Mouse (Mus musculus) MEL (cell line): Measurements from ENCODE around the gene Nop16. TPM values are rescaled to one million over a fixed set of nuclear protein-coding genes. Genes with fewer than 3 reads are reported as not detected.

Source experiments
- DNase-seq: peaks from one replicate; pipeline ENCODE4 v3.0.0; 2011; ENCODE audit warnings: low read depth, low spot score
- H3K27ac ChIP-seq: 2 replicates; pipeline ENCODE4 v1.5.1; 2012; ENCODE audit warnings: low read depth, mild to moderate bottlenecking, control low read depth, low read length, moderate library complexity; ENCODE audit not compliant: control insufficient read depth
- H3K27me3 ChIP-seq, 2 experiments: fragments of 150-350 bp in 1 of 2; sonication (generic) in 1 of 2; 2 replicates each; pipeline ENCODE4 v1.6.1; 2012; ENCODE audit warnings: low read length in 2 of 2, mild to moderate bottlenecking in 2 of 2, improper control_type of control experiment in 1 of 2, moderate library complexity in 1 of 2; ENCODE audit not compliant: insufficient read depth in 2 of 2, control insufficient read depth in 1 of 2
- H3K36me3 ChIP-seq, 2 experiments: 2 replicates each; pipeline ENCODE4 v1.6.1; 2012 to 2014; ENCODE audit warnings: low read length in 2 of 2, improper control_type of control experiment in 1 of 2, inconsistent platforms in 1 of 2, mild to moderate bottlenecking in 1 of 2; ENCODE audit not compliant: insufficient read depth in 2 of 2, control insufficient read depth in 1 of 2
- H3K4me1 ChIP-seq, 2 experiments: fragments of 150-350 bp in 1 of 2; sonication (generic) in 1 of 2; 2 replicates each; pipeline ENCODE4 v1.6.1; 2012; ENCODE audit warnings: low read length in 2 of 2, improper control_type of control experiment in 1 of 2, mild to moderate bottlenecking in 1 of 2; ENCODE audit not compliant: insufficient read depth in 2 of 2, control insufficient read depth in 1 of 2
- H3K4me3 ChIP-seq, 2 experiments: fragments of 150-350 bp in 1 of 2; sonication (generic) in 1 of 2; 2 replicates each; pipeline ENCODE4 v1.5.1; 2012; ENCODE audit warnings: low read depth in 2 of 2, low read length in 2 of 2, mild to moderate bottlenecking in 2 of 2, moderate library complexity in 2 of 2, control low read depth in 1 of 2, improper control_type of control experiment in 1 of 2; ENCODE audit not compliant: control insufficient read depth in 1 of 2, insufficient read depth in 1 of 2
- H3K79me2 ChIP-seq: 2 replicates; pipeline ENCODE4 v1.6.1; 2012; ENCODE audit warnings: mild to moderate bottlenecking, low read length, moderate library complexity; ENCODE audit not compliant: control insufficient read depth, poor library complexity, insufficient read depth
- H3K9ac ChIP-seq: 2 replicates; pipeline ENCODE4 v1.6.1; 2012; ENCODE audit warnings: low read depth, mild to moderate bottlenecking, control low read depth, low read length, moderate library complexity; ENCODE audit not compliant: control insufficient read depth, poor library complexity, severe bottlenecking
- H3K9me3 ChIP-seq: fragments of 150-350 bp; sonication (generic); replicated peaks from 2 replicates; pipeline ENCODE4 v1.6.1; 2012; ENCODE audit warnings: mild to moderate bottlenecking, low read length, improper control_type of control experiment, moderate library complexity; ENCODE audit not compliant: insufficient read depth
- CTCF ChIP-seq, 3 experiments: IDR thresholded peaks in 2 of 3; conservative IDR thresholded peaks in 1 of 3; 2 replicates each; pipeline ENCODE4 v1.5.1; 2011 to 2012; ENCODE audit warnings: low read length in 3 of 3, low read depth in 2 of 3, mild to moderate bottlenecking in 2 of 3, improper control_type of control experiment in 1 of 3, inconsistent platforms in 1 of 3, mixed read lengths in 1 of 3, moderate library complexity in 1 of 3; ENCODE audit not compliant: control insufficient read depth in 1 of 3, insufficient read depth in 1 of 3, poor library complexity in 1 of 3, severe bottlenecking in 1 of 3
- E2F4 ChIP-seq: IDR thresholded peaks from 2 replicates; pipeline ENCODE4 v1.6.1; 2011; ENCODE audit warnings: low read depth, low read length, improper control_type of control experiment, borderline replicate concordance
- EP300 ChIP-seq, 2 experiments: IDR thresholded peaks; 2 replicates each; pipeline ENCODE4 v1.6.1; 2011; ENCODE audit warnings: improper control_type of control experiment in 2 of 2, low read length in 2 of 2, low read depth in 1 of 2, mild to moderate bottlenecking in 1 of 2
- GATA1 ChIP-seq: IDR thresholded peaks from 2 replicates; pipeline ENCODE4 v1.6.1; 2011; ENCODE audit warnings: low read depth, low read length, improper control_type of control experiment
- KAT2A ChIP-seq: conservative IDR thresholded peaks from 2 replicates; pipeline ENCODE4 v1.6.1; 2012; ENCODE audit warnings: low read depth, low read length, improper control_type of control experiment, inconsistent platforms
- MAZ ChIP-seq: IDR thresholded peaks from 2 replicates; pipeline ENCODE4 v1.6.1; 2012; ENCODE audit warnings: low read depth, mild to moderate bottlenecking, inconsistent platforms, low read length, improper control_type of control experiment
- MEF2A ChIP-seq: IDR thresholded peaks from 2 replicates; pipeline ENCODE4 v1.6.1; 2014; ENCODE audit warnings: low read depth, mild to moderate bottlenecking, inconsistent platforms, low read length, improper control_type of control experiment; ENCODE audit not compliant: poor library complexity, insufficient replicate concordance, severe bottlenecking; ENCODE audit errors: extremely low read depth
- MYB ChIP-seq: IDR thresholded peaks from 2 replicates; pipeline ENCODE4 v1.6.1; 2011; ENCODE audit warnings: mild to moderate bottlenecking, low read depth, low read length, improper control_type of control experiment
- MYC ChIP-seq: IDR thresholded peaks from 2 replicates; pipeline ENCODE4 v1.6.1; 2011; ENCODE audit warnings: low read depth, mild to moderate bottlenecking, low read length, improper control_type of control experiment, moderate library complexity
- POLR2A ChIP-seq, 2 experiments: IDR thresholded peaks; 2 replicates each; pipeline ENCODE4 v1.6.1; 2011 to 2012; ENCODE audit warnings: low read length in 2 of 2, mild to moderate bottlenecking in 2 of 2, control low read depth in 1 of 2, improper control_type of control experiment in 1 of 2, low read depth in 1 of 2, moderate library complexity in 1 of 2; ENCODE audit not compliant: control insufficient read depth in 1 of 2, insufficient read depth in 1 of 2, poor library complexity in 1 of 2
- RAD21 ChIP-seq: IDR thresholded peaks from 2 replicates; pipeline ENCODE4 v1.6.1; 2011; ENCODE audit warnings: mild to moderate bottlenecking, low read depth, low read length, improper control_type of control experiment
- SIN3A ChIP-seq: IDR thresholded peaks from 2 replicates; pipeline ENCODE4 v1.6.1; 2012; ENCODE audit warnings: low read length, improper control_type of control experiment, inconsistent platforms
- TAL1 ChIP-seq: IDR thresholded peaks from 2 replicates; pipeline ENCODE4 v1.6.1; 2012; ENCODE audit warnings: mild to moderate bottlenecking, inconsistent platforms, low read length, moderate library complexity, mixed read lengths
- UBTF ChIP-seq: IDR thresholded peaks from 2 replicates; pipeline ENCODE4 v1.6.1; 2012; ENCODE audit warnings: low read depth, mild to moderate bottlenecking, inconsistent platforms, low read length, improper control_type of control experiment, moderate library complexity, borderline replicate concordance; ENCODE audit not compliant: insufficient read depth
- USF2 ChIP-seq, 2 experiments: IDR thresholded peaks; 2 replicates each; pipeline ENCODE4 v1.6.1; 2011 to 2012; ENCODE audit warnings: improper control_type of control experiment in 2 of 2, low read length in 2 of 2, borderline replicate concordance in 1 of 2, inconsistent platforms in 1 of 2, low read depth in 1 of 2, mild to moderate bottlenecking in 1 of 2; ENCODE audit not compliant: insufficient read depth in 1 of 2
- polyA plus RNA-seq, 2 experiments: library from polyadenylated mRNA; stranded (reverse) in 1 of 2; unstranded in 1 of 2; fragments of >175 nt in 1 of 2; fragments of >200 nt in 1 of 2; gene quantifications; 2 replicates each; pipeline versions ENCODE4 v1.2.1 to v1.2.4; 2012; ENCODE audit warnings: low replicate concordance in 2 of 2, low read depth in 1 of 2; ENCODE audit not compliant: insufficient read length in 2 of 2, insufficient read depth in 1 of 2, missing spikeins in 1 of 2
- total RNA-seq: library from RNA; depleted of rRNA; stranded (reverse); fragments of 300-350 nt; gene quantifications from 2 replicates; pipeline ENCODE4 v1.2.3, GENCODE M21; 2012

Nop16 gene
- total and polyA plus RNA-seq, 3 experiments, result 131 to 172 TPM; not detected in 1

DNA sequence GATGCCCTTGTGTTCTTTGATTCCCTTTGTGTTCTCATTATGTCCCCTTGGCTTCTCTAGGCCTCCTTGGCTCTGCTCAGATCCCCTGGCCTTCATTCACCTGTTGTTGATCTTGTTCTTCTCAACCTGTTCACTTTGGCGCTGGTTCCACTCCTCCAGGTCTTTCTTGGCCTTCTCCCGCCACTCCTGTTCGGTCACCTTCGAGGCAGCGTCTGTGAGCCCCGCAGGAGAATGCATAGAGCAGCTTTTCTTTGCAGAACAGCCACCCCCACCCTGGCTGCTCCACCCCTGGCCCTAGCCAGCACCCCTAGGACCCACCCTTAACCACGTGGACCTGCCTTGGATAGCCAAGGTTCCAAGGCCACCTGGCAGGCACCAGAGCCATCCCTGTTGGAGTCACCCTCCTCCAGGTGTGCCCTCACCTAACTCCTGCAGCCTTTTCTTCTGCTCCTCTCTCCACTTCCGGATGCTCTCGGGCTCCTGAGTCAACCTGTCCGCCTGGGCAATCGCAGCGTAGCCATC, 8.8 kb upstream of the Nop16 start:
- H3K79me2 ChIP-seq, result no peaks in the 10 kb centered on the region
- H3K27me3 ChIP-seq, result no peaks in the 10 kb centered on the region
- no peaks in the 10 kb centered on the region for H3K4me1 ChIP-seq
- peaks cover 0 to 1% of the 10 kb centered on the region in 2 experiments; a peak in 1 of 4 replicates for H3K36me3 ChIP-seq
- no peak overlapping the region for H3K4me3 ChIP-seq
- no peak overlapping the region for H3K9ac ChIP-seq
- no peak for DNase-seq
- TF ChIP-seq MYB, result no peak
- H3K27ac ChIP-seq, result no peak overlapping the region
- no peaks in the 10 kb centered on the region for H3K9me3 ChIP-seq

DNA sequence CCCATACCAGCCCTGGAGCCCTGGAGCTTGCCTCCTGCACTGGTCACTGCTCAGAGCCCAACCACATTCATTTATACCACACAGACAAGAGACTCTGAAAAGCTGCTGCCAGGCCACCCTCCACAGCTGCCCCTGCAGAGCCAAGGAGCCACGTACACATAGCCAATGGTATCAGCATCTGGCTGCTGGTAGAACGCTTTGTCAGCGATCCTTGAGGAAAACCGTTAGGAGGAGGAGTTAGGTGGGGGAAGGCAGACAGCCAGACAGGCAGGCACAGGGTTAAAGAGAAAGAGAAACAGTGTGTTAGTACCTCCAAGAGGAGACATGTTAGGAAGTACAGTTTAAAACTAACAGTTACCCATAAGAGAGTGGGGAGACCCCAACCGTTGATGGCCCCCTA, 7.0 kb upstream of the Nop16 start:
- Histone ChIP-seq H3K4me3 (no peak overlapping the region), H3K27me3 (no peaks in the 10 kb centered on the region), H3K9me3 (no peaks in the 10 kb centered on the region), H3K36me3 (peaks cover 0 to 1% of the 10 kb centered on the region in 2 experiments; a peak in 1 of 4 replicates), H3K9ac (no peak overlapping the region), H3K79me2 (peaks cover 1% of the 10 kb centered on the region; the same call in 1 of the 2 replicates), H3K4me1 (no peaks in the 10 kb centered on the region), H3K27ac (no peak overlapping the region)
- no peak for DNase-seq
- TF ChIP-seq UBTF (no peak), GATA1 (no peak), CTCF (IDR thresholded peaks at IDR 0.05 in 2 of 3, conservative IDR thresholded peaks at IDR 0.05 in 1 of 3; ENCODE audit: control insufficient read depth in 1 of 3, insufficient read depth in 1 of 3, low read depth in 2 of 3, low read length in 3 of 3, poor library complexity in 1 of 3, severe bottlenecking in 1 of 3) (no peak), E2F4 (no peak), MEF2A (no peak), KAT2A (no peak), EP300 (IDR thresholded peaks at IDR 0.05; ENCODE audit: low read depth in 1 of 2, low read length in 2 of 2) (no peak), MAZ (no peak), USF2 (IDR thresholded peaks at IDR 0.05; ENCODE audit: borderline replicate concordance in 1 of 2, insufficient read depth in 1 of 2, low read depth in 1 of 2, low read length in 2 of 2) (no peak), POLR2A (IDR thresholded peaks at IDR 0.05; ENCODE audit: control insufficient read depth in 1 of 2, insufficient read depth in 1 of 2, low read depth in 1 of 2, low read length in 2 of 2, poor library complexity in 1 of 2) (no peak), RAD21 (no peak), TAL1 (no peak), MYC (no peak), SIN3A (no peak)
